Mouse (Mus musculus) left cerebral cortex, postnatal 25 days (tissue): ENCODE measurements at regions not wholly inside any gene's neighbourhood (a gene's known extent, or its start where the extent isn't known, plus 50 kb on each side); places are given as distances from the start of the nearest gene placed in this dataset.
"Not testable (repeated sequence)": the region's sequence is repeated elsewhere in the genome, so short reads cannot be mapped to it uniquely, and the experiment has no call there.

Source experiments
- DNase-seq, 2 experiments: peaks; one replicate each; pipeline ENCODE4 v3.0.0; 2022; ENCODE audit warnings: low spot score in 2 of 2, mixed read lengths in 1 of 2
- intact Hi-C: fragments of 180-260 bp; cut with DNase I; formaldehyde crosslinking; loops from one replicate; pipeline ENCODE4 v1.15.1; 2025

DNA sequence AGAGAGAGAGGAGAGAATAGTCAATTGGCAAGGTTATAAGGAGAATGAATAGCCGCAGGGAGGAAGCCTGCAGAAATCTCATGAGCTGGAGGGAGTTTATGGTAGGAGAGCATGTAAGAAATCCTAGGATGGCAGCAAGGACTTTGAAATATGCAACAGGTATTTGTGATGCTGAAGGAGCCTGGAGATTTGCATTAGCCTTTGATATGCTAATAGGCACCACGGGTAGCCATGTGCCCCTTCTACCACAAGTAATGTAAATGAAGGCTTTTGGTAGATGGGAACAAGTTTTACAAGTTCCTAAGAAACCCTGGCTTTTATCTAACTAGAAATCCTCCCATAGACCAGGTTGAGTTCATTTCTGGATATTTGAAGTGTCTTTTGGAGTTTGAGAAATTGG is 871.2 kb downstream of the Defb40 start:
- intact Hi-C loops: no loop called here
- no peak for DNase-seq

DNA sequence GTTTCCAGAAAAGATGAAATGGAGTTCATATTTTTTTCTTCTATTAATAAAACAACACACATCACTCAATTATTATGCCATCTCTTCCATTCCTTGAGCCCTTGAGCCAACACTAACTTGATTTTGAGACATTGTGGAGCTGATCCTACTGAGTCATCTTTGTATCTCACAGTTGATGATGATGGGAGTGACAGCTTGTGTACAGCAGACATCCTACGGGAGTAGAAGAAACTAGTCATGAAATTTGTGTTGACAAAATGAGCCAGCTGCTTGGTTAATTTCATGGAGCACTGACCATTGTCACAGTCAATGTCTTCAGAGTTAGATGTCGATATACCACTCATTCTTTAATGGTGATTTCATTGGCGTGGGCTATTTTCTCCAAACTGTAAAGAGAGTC is 912.6 kb downstream of the Defb40 start:
- DNase-seq: no peak
- intact Hi-C loops: no loop called here

DNA sequence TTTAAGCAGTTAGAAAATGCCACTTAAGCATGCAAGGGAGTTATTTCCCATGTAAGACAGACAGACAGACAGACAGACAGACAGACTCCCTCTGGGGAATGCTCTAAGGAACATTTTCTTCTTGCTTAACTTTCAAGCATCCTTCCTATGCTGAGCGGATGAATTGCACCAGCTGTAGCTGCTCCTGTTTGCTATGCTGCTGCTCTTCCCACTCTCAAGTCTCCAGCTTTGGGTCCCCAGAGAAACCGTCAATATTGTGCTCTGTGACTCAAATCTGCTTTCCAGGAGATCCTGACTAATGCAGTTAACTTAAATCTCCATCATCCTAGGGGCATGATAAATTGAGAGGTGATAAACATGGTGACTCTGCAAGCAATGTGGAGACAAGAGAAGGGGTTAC is 918.5 kb downstream of the Defb40 start:
- intact Hi-C loops: no loop called here
- peak in 1 of 2 experiments; percentile 19 for DNase-seq

DNA sequence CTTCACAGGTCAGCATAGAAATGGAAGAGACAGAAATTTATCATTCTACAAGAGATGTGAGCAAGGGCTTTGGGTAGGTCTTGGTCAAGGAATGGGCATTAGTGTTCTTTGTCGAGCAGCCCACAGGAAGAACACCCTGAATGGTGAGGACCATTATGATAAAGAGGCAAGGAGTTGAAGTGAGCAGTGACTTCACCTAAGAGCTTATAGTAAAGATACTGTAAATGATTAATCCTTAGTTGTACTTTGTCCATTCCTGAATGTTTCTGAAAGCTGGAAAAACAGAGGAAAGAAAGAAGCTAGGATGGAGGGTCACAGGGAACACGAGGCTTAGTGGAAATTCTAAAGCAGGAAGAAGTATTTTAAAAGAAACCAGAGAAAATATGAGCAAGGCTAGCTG is 956.9 kb downstream of the Defb40 start:
- no peak for DNase-seq
- intact Hi-C loops: no loop called here

DNA sequence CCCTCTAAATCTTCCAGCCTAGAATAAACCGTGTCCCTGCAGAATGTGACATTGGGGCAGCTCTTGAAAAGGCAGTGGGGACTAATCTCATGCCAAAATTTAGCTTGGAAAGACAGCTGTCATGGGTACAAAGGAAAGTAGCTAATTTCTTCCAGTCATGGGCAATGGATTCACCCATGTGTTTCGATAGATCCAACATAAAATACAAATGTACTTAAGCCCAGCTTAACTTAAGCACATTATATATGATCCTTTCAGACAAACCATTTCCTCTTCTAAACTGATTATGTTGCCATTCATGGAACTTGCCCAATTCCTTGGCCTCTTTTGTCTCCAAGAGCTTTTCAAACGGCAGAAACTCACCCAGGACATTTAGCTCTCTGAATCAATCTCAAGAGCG is 970.5 kb downstream of the Defb40 start:
- no peak for DNase-seq
- intact Hi-C loops: no loop called here

DNA sequence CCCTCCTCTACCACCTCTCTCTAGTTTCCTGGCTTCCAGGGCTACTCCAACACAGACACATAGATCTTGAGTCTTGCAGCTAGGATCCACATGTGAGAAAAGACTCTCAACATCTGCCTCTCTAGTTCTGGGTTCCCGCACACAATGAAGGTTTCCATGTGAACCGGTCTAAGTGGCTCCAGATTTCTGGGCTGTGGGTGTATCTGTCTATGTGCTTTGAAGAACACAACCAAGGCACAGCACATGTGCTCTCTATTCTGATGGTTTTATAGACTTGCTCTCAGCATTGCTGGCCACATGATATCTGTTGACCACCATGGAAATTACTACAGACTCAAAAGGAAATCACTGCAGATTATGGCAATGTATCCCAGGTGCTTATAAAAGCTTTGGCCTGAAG is 972.4 kb downstream of the Defb40 start:
- intact Hi-C loops: no loop called here
- no peak for DNase-seq

DNA sequence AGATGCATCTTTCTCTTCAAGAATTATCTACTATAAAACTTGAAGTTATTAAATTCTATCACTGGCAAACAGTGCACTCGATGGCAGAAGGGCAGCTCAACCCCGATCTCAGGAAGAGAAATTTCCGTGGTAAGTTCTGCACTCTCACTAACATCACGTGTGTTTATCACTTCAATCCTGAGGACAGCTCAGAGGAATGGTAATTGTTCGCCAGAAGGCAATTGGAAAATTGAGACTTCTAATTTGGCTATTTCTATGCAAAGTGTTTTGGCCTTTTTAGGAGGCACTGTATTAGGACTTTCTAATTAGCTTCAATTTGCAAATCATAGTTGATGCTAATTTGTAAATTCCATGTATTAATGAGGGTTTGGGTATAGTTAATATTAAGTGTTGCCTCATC is 977.3 kb downstream of the Defb40 start:
- intact Hi-C loops: no loop called here
- DNase-seq: no peak

DNA sequence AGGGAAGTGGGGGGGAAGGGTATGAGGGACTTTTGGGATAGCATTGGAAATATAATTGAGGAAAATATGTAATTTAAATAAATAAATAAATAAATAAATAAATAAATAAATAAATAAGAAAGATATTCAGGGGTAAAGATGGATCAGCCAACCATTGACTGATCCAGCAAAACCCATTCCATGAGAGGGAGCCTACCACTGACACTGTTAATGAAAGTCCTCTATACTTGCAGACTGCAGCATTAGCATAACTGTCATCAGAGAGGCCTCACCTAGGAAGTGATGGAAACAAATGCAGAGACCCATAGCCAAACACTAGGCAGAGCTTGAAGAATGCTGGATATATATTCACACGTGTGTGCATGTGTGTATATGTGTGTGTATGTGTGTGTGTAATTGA is 993.3 kb downstream of the Defb40 start:
- no peak for DNase-seq
- intact Hi-C loops: no loop called here

DNA sequence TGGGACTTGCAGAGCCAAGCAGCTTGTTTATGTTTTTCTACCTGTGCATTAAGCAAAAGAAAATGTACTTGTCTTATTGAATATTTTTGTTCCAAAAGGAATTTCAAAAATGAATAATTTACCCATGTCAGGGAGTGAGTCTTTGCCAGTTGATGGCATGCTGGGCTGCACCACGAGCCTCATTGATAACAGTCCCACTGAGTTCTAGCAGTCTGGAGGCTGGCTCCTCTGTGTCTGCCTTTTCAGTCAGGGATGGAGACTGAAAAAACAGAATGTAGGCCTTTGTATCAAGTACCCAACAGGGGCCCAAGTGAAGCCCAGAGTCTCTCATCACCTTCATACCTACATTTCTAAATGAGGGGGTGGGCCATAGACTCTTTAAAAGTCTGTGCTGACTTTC is 1029.2 kb downstream of the Defb40 start:
- DNase-seq: no peak
- intact Hi-C loops: no loop called here

DNA sequence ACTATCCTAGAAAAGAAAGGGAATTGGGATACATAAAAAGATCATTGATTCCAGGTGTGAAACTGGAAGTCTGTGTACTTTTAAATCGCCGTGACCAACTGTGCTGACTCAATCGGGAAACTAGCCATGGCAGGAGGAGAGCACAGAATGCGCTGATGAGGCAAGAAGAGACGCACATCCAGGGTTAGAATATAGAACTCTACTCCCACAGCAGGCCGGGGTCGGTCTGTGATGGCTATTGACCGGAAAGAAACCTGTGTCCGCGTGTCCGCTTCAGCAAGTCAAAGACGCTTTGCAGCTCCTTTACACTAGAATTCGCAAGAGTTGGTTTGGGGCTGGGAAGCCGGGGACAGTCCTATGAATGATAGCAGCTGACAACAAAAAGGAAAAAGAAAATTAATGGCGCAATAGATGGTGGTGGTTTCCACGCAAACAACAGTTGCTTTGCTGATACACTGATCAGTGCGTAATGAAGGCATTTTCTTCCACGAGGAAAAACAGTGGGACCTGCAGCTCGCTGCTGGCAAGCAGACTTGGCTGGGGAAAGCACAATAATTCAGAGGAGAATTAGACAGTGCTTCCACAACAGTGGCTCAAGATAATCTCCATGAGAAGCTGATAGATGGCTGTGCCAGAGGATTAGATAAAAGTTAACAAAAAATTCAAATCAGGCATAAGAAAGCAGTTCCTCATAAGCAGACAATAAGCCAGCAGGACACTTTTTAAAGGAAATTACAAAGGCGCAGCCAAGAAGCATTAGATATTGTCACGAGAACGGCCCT is 1029.8 kb downstream of the Defb40 start:
- DNase-seq: no peak
- intact Hi-C loops: no loop called here

DNA sequence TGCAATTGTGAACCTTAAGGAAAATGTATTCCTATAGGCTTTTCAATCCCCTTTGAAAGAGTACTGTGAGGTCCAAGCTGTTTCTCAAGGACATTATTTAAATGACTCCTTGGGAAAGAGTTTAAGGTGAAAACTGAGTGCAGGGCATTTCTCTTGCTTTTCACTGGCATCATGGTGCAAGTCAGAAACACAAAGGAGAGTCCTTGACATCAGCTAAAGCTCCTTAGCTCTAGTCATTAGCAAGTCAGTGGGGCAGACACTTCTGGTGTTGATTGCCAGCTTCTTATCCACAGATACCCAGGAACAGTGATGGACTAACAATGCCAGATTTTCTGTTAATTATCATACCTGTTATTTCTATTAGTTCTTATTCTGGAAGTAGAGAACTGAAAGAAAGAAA is 1043.4 kb downstream of the Defb40 start:
- no peak for DNase-seq

DNA sequence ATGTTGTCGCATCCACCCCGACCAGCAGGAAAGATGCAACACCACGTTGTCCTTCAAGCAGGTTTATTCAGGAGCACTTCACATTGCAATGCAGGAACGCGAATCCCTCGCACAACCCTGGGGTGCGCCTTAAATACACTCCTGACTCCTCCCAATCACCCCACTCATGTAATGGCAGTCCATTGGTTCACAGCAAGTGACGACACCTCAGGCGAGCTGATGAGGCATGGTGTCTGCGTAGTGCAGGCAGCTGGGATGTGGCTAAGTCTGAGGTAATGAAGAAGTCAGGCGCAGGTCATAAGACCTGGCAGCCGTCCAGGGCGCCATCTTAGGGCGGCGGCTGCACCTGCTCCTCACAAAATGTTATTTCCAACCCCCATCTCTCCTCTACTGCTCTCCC is 1068.7 kb downstream of the Defb40 start:
- intact Hi-C loops: no loop called here
- no peak for DNase-seq

More for the DNA sequence above, 1043.4 kb downstream of the Defb40 start:
- intact Hi-C loops: no loop called here

DNA sequence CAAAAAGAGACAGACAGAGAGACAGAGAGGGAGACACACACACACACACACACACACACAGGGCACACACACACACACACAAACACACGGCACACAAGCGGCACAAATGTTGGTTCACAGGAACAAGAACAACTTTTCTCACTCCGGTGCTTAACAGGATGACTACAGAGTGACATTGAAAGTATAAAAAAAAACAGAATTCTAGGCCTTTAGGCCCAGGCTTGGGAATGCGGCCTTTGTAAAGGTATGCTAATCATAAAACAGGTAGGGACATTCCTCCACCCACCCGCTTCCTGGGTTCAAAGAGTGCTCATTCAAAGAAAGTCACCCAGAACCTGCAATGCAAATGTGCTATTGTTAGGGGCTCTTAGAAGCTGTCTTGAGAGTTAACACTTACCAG is 1089.5 kb downstream of the Defb40 start:
- DNase-seq, intact Hi-C loops: not testable (repeated sequence)

DNA sequence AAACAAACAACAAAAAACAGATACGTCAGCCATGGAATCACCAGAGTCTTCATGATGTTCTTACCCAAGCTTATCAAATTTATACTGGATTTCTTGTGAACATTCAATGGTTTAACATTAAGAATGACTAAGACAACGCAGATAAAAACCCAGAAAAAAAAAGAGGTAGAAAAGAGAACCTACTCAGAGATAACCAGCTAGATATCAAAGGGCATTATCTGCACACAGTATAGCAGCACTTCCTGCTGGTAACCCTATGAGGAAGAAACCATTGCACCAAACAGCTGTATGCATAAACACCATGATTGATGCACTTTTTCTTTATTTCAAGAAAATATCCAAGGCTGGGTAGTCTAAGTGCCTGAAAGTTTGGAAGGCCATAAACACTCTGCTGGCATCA is 1114.7 kb downstream of the Defb40 start:
- no peak for DNase-seq
- intact Hi-C loops: no loop called here
